Mouse (Mus musculus) small intestine, adult 2 months (tissue): ENCODE measurements at regions not wholly inside any gene's neighbourhood (a gene's known extent, or its start where the extent isn't known, plus 50 kb on each side); places are given as distances from the start of the nearest gene placed in this dataset.

Source experiments
- CTCF ChIP-seq: fragments of 200-500 bp; IDR thresholded peaks from 2 replicates; pipeline ENCODE4 v1.5.1; 2012; ENCODE audit warnings: low read depth, mild to moderate bottlenecking, control low read depth, inconsistent platforms, low read length, moderate library complexity, mixed read lengths; ENCODE audit not compliant: insufficient replicate concordance, insufficient read length; ENCODE audit errors: extremely low read depth
- POLR2A ChIP-seq: fragments of 200-500 bp; IDR thresholded peaks from 2 replicates; pipeline ENCODE4 v1.6.1; 2012; ENCODE audit warnings: low read depth, mild to moderate bottlenecking, control low read depth, inconsistent platforms, low read length, moderate library complexity

DNA sequence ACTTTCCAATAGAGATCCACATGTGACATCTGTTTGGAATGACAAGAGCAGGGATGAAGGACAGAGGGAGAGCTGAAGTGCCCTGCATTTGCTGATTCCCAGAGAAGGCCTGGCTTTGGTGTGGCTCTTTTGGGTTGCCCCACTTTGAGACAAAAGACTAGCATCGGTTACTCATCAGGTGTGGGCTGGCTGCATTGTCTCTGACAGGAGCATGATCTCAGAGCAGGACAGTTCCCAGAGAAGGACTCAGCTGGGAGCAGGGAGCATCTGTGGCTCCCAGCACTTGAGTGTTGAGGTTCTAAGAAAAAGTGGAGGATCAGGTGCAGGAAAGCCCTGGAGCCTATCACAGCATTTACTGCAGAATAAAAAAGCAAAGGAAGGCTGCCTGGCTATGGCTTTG lies 62.4 kb upstream of the 1700024P04Rik start:
- TF ChIP-seq CTCF (no peak), POLR2A (no peak)
